21 mouse cellular contexts compared by ENCODE assay signal in the genomic region with DNA sequence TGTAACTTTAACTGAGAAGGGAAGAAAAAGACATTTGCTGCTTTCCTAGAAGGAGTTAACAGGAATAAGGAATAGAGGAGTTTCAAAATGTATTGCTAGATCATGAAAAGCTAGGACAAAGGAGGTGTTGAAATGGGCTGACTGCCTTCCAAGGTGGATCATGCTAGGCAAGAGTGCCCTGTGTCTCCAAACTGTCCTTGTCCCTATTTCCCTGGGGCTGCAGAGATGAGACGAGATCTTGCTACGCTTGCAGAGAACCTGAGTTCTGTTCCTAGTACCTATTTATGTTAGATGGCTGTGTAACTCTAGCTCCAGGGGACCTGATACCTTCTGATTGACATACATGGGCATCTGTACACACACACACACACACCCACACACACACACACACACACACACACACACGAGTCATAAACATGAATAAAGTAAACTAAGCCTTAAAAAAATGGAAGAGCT. TPM values are rescaled to one million over a fixed set of nuclear protein-coding genes. Genes with fewer than 3 reads are reported as not detected.
DNase-seq lines count a peak whose midpoint lies in the region; ATAC-seq and TF ChIP-seq lines count a peak whose summit lies in the region.
"Had no signal": no experiment of that assay in that cellular context is flagged by ENCODE, and none has a peak within 500 bp of the region (broad histone marks: within the 10 kb centered on the region; RNA-seq: fewer than 3 reads in every experiment).

No protein-coding gene starts in this region.

- no peak for TF ChIP-seq CTCF in gastrocnemius, adult 2 months (IDR thresholded peaks at IDR 0.05)
- no peak for TF ChIP-seq CTCF in intestine, postnatal 0 days (IDR thresholded peaks at IDR 0.05; ENCODE audit: low read depth)

- 77% methylated on average over 3 of the region's 3 CpGs for WGBS in intestine, postnatal 0 days
- WGBS in intestine, embryonic 16.5 days, result 88% methylated on average over 3 of the region's 3 CpGs

- intact Hi-C loops in gastrocnemius, adult 2 months (cut with DNase I), result loop anchor here (10.0 kb wide), 1 partner anchor 141 kb away; a partner anchor contains a TSS

- peak overlapping the region; percentile 82 for H3K27ac ChIP-seq in gastrocnemius, adult 2 months
- 0 out of 2 replicates have a peak overlapping the region, but pooled peaks have one; percentile 15 for H3K27ac ChIP-seq in intestine, postnatal 0 days (ENCODE audit: low read depth, low read length)
- H3K27ac ChIP-seq in intestine, embryonic 16.5 days (ENCODE audit: low read length), result no peak overlapping the region
- H3K27ac ChIP-seq: embryonic facial prominence, embryonic 10.5 days; forebrain, embryonic 10.5 days; hindbrain, embryonic 13.5 days; hindbrain, postnatal 0 days had no signal

- H3K27me3 ChIP-seq in intestine, postnatal 0 days (replicated peaks; ENCODE audit: control insufficient read depth, insufficient read depth, low read length), result no peaks in the 10 kb centered on the region
- H3K27me3 ChIP-seq in intestine, embryonic 16.5 days (replicated peaks; ENCODE audit: control insufficient read depth, insufficient read depth, low read length), result no peaks in the 10 kb centered on the region
- H3K27me3 ChIP-seq: hindbrain, embryonic 13.5 days; Patski had no signal

- no peak overlapping the region; the same call in 1 of the 2 replicates for H3K4me3 ChIP-seq in gastrocnemius, adult 2 months
- H3K4me3 ChIP-seq in intestine, postnatal 0 days (ENCODE audit: low read depth, low read length), result no peak overlapping the region
- no peak overlapping the region for H3K4me3 ChIP-seq in intestine, embryonic 16.5 days (ENCODE audit: low read length)
- H3K4me3 ChIP-seq: embryonic facial prominence, embryonic 10.5 days; forebrain, embryonic 10.5 days; hindbrain, embryonic 13.5 days had no signal

- H3K9me3 ChIP-seq in intestine, postnatal 0 days (ENCODE audit: control insufficient read depth), result no peaks in the 10 kb centered on the region
- no peaks in the 10 kb centered on the region for H3K9me3 ChIP-seq in intestine, embryonic 16.5 days (ENCODE audit: control insufficient read depth, low read length)
- H3K9me3 ChIP-seq: embryonic facial prominence, embryonic 10.5 days; forebrain, embryonic 10.5 days; hindbrain, embryonic 13.5 days had no signal

- H3K36me3 ChIP-seq in intestine, postnatal 0 days (ENCODE audit: control insufficient read depth, insufficient read depth), result peaks cover 68% of the 10 kb centered on the region
- H3K36me3 ChIP-seq in intestine, embryonic 16.5 days (ENCODE audit: control insufficient read depth, insufficient read depth, low read length), result peaks cover 20% of the 10 kb centered on the region

- H3K4me1 ChIP-seq in intestine, postnatal 0 days (replicated peaks; ENCODE audit: control insufficient read depth, insufficient read depth, low read length), result no peaks in the 10 kb centered on the region
- no peaks in the 10 kb centered on the region for H3K4me1 ChIP-seq in intestine, embryonic 16.5 days (ENCODE audit: control insufficient read depth, insufficient read depth, low read length)
- H3K4me1 ChIP-seq: embryonic facial prominence, embryonic 10.5 days; forebrain, embryonic 10.5 days; hindbrain, embryonic 13.5 days had no signal

- DNase-seq in gastrocnemius, adult 2 months, result no peak
- DNase-seq in gastrocnemius, postnatal 25 days, result no peak
- DNase-seq in adipocyte (ENCODE audit: low spot score), result peak; percentile 54
- peak; percentile 63 for DNase-seq in skeletal muscle tissue, adult 2 months (ENCODE audit: low read depth, low spot score)
- no peak for DNase-seq in adrenal gland, adult 18-20 months (ENCODE audit: low spot score in 2 of 2)
- DNase-seq: adrenal gland, adult 8-10 months; adrenal gland, postnatal 36 days; cerebellum, adult 2 months; cerebellum, postnatal 10 days; gastrocnemius, postnatal 14 days; heart, adult 18-20 months had no signal

- ATAC-seq in intestine, postnatal 0 days, result no peak
- ATAC-seq in intestine, embryonic 16.5 days, result no peak
- ATAC-seq: activated CD4-positive, CD25-positive, alpha-beta regulatory T cell, adult 4 months; forebrain, embryonic 14.5 days; hindbrain, postnatal 0 days; Patski had no signal

- no peak overlapping the region for H3K9ac ChIP-seq in intestine, postnatal 0 days (ENCODE audit: low read depth, low read length)
- no peak overlapping the region for H3K9ac ChIP-seq in intestine, embryonic 16.5 days (ENCODE audit: low read depth, low read length)
- H3K9ac ChIP-seq: hindbrain, embryonic 13.5 days had no signal

- no peak overlapping the region for H3K4me2 ChIP-seq in intestine, postnatal 0 days (replicated peaks; ENCODE audit: low read depth)
- H3K4me2 ChIP-seq in intestine, embryonic 16.5 days (ENCODE audit: low read depth, low read length), result no peak overlapping the region
- H3K4me2 ChIP-seq: heart, embryonic 11.5 days; hindbrain, embryonic 13.5 days had no signal

RNA-seq across cellular contexts. Expression of a gene that starts 13.6 kb away (rescaled TPM):
- total RNA-seq in gastrocnemius, adult 2 months (2021), result 100 to 1,000 TPM; 273 to 325 TPM
- 100 to 1,000 TPM; 238 to 268 TPM for total RNA-seq in gastrocnemius, postnatal 25 days (2021)
- polyA plus RNA-seq in intestine, postnatal 0 days (2015; fragmentation: Nextera tagmentation; extraction: Ambion mirVana), result 142 and 160 TPM in 2 replicates
- polyA plus RNA-seq in intestine, embryonic 16.5 days (2015; fragmentation: Nextera tagmentation; extraction: Ambion mirVana), result 397 and 409 TPM in 2 replicates
- total RNA-seq in adrenal gland, adult 18-20 months (2021), result 100 to 1,000 TPM; 376 to 378 TPM

Comparison
In these comparisons a context has a peak if more than half of its experiments do, and no peak if none do; other contexts are left out.
1. DNase-seq: peak in adipocyte (single experiment) and skeletal muscle tissue, adult 2 months (single experiment); none in gastrocnemius, adult 2 months (single experiment), gastrocnemius, postnatal 25 days (single experiment) and adrenal gland, adult 18-20 months (0 of 2).